Mouse (Mus musculus) heart, adult 18-20 months (tissue): ENCODE results near the gene Ccdc93. TPM values are rescaled to one million over a fixed set of nuclear protein-coding genes. Genes with fewer than 3 reads are reported as not detected.

ENCODE experiments used
- DNase-seq, 2 experiments: peaks; one replicate each; pipeline ENCODE4 v3.0.0; 2021 to 2022; ENCODE audit warnings: mixed read lengths in 1 of 2
- total RNA-seq, 2 experiments: library from RNA; stranded (reverse); gene quantifications; 2 replicates each; pipeline ENCODE4 v1.2.3; 2021

Ccdc93 gene
- total RNA-seq, 2 experiments from 2014 or later, result 14.5 to 15.0 TPM

GRCm38 (mm10) chr1:121518609-121519008 lies 87.8 kb downstream of the Ccdc93 start:
- DNase-seq, result no peak

- DNase-seq, result no peak
Observed at GRCm38 (mm10) chr1:121527061-121527460, 96.2 kb downstream of the Ccdc93 start.

- DNase-seq, result no peak
Observed at GRCm38 (mm10) chr1:121527600-121528398, 97.0 kb downstream of the Ccdc93 start.

DNA sequence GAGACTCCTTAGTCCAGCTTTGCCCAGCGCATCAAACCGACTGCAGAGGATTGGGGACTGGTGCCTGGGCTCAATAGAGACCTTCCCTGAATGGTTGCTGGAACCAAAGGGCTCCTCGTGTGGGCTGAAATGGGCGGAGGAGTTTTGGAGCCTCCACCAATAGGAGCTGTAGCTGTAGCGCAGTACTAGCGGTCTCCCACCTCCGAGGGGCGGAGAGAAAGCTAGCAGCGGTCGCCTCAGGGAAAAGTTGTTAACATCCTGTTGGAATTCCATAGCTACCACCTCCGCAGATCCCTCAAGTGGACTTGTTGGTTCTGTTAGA lies 97.5 kb downstream of the Ccdc93 start, which contains the start of gene Htr5b:
TSS of gene Htr5b (minus strand) at position 67 of the 322 bp plus-strand sequence.
- DNase-seq, result no peak

DNA sequence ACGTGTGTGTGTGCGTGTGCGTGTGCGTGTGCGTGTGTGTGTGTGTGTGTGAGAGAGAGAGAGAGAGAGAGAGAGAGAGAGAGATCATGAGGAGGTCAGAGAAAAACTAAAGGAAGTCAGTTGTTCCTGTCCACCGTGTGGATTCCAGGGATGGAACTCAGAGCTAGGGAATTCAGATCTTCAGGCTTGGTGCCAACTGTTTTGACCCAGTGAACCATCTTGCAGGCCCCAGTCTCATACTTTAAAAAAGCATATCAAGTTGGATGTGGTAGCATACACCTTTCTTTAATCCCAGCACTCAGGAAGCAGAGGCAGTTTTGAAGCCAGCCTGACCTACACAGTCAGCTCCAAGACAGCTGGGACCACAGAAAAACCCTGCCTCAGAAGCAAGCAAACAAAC lies 98.4 kb downstream of the Ccdc93 start:
- DNase-seq, result no peak

DNA sequence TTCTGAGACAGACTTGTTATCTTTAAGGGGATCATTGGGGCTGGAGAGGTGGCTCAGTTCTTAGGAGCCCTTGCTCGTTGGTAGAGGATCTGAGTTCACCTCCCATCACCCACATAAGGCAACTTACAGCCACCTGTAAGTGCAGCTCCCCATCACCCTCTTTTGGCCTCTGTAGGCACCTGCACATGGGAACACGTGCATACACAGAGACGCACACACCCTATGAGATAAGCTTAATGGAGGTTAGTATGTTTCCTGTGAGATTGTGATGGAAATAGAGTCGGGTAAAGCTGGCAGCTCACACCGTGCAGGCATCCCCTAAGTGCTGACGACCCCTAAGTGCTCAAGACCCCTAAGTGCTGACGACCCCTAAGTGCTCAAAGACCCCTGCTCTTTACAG lies 100.6 kb downstream of the Ccdc93 start:
- DNase-seq, result no peak

DNA sequence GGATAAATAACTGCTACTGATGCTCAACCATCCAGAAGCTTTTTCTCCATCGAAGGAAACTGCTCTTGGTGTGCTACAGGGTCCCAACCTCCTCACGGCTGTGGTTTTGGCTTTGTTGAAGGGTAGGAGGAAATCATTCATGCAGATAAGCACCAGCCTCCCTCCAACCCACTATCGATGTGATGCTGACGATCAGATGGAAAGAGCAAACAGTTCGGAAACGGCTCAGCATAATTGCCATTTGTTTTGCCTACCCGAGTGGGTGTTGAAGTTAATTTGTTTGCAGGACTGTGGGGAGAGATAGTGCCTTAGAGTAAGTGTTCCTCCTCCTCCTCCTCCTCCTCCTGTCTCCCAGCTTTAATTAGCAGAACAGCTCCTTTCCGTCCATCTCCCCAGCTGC lies 109.5 kb downstream of the Ccdc93 start:
- no peak for DNase-seq

GRCm38 (mm10) chr1:121546844-121547243 lies 116.0 kb downstream of the Ccdc93 start:
- DNase-seq, result no peak

GRCm38 (mm10) chr1:121548667-121549066 lies 117.8 kb downstream of the Ccdc93 start:
- no peak for DNase-seq

GRCm38 (mm10) chr1:121549456-121549855 lies 118.6 kb downstream of the Ccdc93 start:
- no peak for DNase-seq

GRCm38 (mm10) chr1:121550801-121551456 lies 120.1 kb downstream of the Ccdc93 start:
- DNase-seq, result no peak

DNA sequence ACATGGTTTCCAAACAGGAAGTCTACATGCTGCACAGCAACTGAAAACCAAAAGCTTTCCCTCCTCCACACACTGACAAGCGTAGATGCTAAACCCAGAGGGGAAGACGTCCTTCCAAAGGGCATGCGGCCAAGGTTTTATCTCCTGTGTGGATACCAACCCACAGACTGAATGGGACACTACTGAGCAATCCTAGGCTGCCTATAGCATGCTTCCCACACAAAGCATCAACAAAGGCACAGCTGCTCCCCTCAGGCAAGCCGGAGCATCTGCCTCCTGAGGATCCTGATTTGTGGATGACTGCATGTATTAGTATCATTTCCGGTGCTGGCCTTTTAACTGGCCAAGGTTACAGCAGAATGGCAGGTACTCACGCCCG lies 120.6 kb downstream of the Ccdc93 start:
- peak in 1 of 2 experiments; percentile 8 for DNase-seq

Other genes starting within 250 kb of the Ccdc93 start
- gene Insig2, start 98.5 kb upstream of the Ccdc93 start, total RNA-seq, result 10 to 100 TPM; 48.7 to 64.1 TPM
- gene Htr5b, start 97.4 kb downstream of the Ccdc93 start, total RNA-seq, result not detected
- gene Ddx18, start 136.9 kb downstream of the Ccdc93 start, total RNA-seq, result 10 to 100 TPM; 19.4 to 20.1 TPM